Mouse (Mus musculus): ENCODE measurements around the gene Hnrnpll. TPM values are rescaled to one million over a fixed set of nuclear protein-coding genes. Genes with fewer than 3 reads are reported as not detected.
"Not testable (repeated sequence)": the region's sequence is repeated elsewhere in the genome, so short reads cannot be mapped to it uniquely, and the experiment has no call there.

Gene Hnrnpll
- polyA plus RNA-seq, 1 experiment = 16.8 TPM

DNA sequence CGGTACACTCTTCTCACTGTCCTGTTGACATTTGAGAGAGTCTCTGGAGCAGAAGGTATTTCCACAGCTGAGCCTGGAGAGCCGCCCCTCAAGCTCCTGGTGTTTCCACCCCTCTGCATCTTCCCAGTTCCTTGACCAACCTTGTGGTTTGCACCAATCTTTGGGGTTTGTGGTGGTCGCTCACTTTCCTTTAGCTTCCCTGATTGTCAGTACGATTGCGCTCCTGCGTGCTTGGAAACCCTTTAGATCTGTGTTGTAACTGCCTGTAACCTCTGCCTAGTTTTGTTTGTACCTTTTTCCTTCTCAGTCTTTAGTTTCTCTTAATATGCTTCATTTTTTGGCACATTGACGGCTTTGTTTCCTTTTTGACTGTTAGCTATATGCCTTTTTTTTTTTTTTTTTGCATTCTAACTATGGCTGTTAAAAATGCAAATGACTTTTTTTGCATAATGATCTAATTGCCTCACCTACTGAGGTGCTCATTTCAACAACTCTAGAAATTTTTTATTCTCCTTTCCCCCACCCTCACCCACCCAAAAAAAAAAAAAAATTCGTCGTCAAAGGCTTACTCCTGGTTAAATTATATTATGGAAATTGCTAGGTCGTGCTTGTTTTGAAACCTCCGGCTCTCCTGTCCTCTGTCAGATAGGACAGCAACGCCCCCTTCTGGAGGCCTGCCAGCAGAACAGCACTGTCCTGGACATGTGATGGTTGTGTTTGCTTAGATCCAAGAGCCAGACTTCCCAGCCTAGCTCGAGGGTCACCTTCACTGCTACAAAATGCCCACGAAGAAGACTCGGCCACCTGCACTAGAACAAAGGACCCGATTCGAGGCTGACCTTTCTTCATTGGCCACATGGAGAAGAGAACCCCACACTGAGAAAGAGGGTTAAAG lies 57.5 kb downstream of the Hnrnpll start:
- peaks cover 30% of the 10 kb centered on the region for H3K9me3 ChIP-seq
- H3K4me3 ChIP-seq (replicated peaks) = peak overlapping the region; percentile 8
- H3K36me3 ChIP-seq (replicated peaks; ENCODE audit: low read length) = no peaks in the 10 kb centered on the region
- TF ChIP-seq GATA1 (IDR thresholded peaks at IDR 0.05; ENCODE audit: borderline replicate concordance, low read length) (no peak), FLI1 (IDR thresholded peaks at IDR 0.05; ENCODE audit: low read length) (no peak)
- H3K27me3 ChIP-seq (replicated peaks) = peaks cover 17% of the 10 kb centered on the region
- H3K4me1 ChIP-seq = peaks cover 8% of the 10 kb centered on the region; the same call in 1 of the 2 replicates

DNA sequence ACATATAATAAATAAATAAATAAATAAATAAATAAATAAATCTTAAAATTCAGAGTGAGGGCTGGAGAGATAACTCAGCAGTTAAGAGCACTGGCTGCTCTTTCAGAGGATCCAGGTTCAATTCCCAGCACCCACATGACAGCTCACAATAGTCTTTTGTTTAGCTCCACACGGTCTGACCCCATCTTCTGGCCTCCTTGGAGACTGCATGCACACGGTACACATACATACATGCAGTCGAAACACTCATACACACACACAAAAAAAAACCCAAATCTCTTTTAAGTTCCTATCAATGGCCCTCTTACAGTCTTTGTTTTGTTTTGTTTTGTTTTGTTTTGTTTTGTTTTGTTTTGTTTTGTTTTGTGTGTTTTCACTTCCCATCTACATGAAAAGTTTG lies 58.3 kb downstream of the Hnrnpll start:
- Histone ChIP-seq H3K27me3 (replicated peaks) (peaks cover 15% of the 10 kb centered on the region), H3K9me3 (peaks cover 31% of the 10 kb centered on the region)
- H3K4me3 ChIP-seq (replicated peaks); H3K36me3 ChIP-seq (replicated peaks; ENCODE audit: low read length); H3K4me1 ChIP-seq: not testable (repeated sequence)

DNA sequence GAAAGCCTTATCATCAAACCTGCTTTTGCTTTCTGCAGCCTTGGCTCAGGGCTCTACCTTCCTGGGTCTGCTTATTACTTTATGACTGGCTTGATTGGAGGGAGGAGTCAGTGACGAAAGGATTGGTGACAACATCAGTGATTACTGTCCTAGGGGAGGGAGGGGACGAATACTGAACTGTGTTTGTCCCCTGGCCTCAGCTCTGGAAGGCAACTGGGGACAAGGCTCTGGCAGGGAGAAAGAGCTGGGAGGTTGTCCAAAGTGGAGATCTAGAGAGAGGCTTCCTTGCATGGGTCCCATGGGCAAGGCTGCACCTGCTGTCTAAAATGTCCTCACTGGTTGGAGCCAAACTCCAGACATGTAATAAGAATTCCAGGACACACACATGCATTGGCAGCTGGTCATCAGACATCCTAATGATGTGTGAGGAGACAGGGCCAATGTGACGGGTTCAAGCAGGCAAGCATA lies 59.7 kb downstream of the Hnrnpll start:
- TF ChIP-seq GATA1 (IDR thresholded peaks at IDR 0.05; ENCODE audit: borderline replicate concordance, low read length) = no peak
- TF ChIP-seq FLI1 (IDR thresholded peaks at IDR 0.05; ENCODE audit: low read length) = no peak
- H3K4me1 ChIP-seq = peaks cover 4% of the 10 kb centered on the region; the same call in 1 of the 2 replicates

GRCm38 (mm10) chr17:79999631-80000030 lies 62.5 kb downstream of the Hnrnpll start:
- Histone ChIP-seq H3K27me3 (replicated peaks) (peaks cover 15% of the 10 kb centered on the region), H3K9me3 (peaks cover 31% of the 10 kb centered on the region), H3K4me3 (replicated peaks) (no peak overlapping the region), H3K4me1 (no peaks in the 10 kb centered on the region; the same call in 1 of the 2 replicates), H3K36me3 (replicated peaks; ENCODE audit: low read length) (no peaks in the 10 kb centered on the region)
- TF ChIP-seq FLI1 (IDR thresholded peaks at IDR 0.05; ENCODE audit: low read length) = no peak

More for the DNA sequence above, 59.7 kb downstream of the Hnrnpll start:
- Histone ChIP-seq H3K4me3 (replicated peaks) (no peak overlapping the region), H3K36me3 (replicated peaks; ENCODE audit: low read length) (no peaks in the 10 kb centered on the region), H3K9me3 (peaks cover 31% of the 10 kb centered on the region), H3K27me3 (replicated peaks) (peaks cover 11% of the 10 kb centered on the region)

DNA sequence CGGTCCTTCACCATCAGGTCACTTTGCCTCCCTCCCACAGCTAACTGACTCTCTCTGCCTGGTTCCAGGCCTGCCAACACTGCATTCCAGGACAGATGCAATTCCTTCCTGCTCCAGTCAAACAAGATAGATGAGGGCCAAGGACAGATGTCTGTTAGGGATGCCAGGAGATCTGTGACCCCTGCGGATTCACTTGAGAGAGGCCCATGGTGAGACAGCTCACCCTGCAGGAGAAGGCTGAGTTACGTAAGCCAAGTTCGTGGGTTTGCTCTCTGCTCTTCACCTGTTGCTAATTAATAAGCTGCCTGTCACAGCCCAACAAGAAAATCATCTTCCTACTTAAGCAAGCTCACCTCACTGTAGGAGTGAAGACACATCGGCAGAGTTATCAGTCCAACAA lies 63.1 kb downstream of the Hnrnpll start:
- H3K36me3 ChIP-seq (replicated peaks; ENCODE audit: low read length) = no peaks in the 10 kb centered on the region
- peaks cover 31% of the 10 kb centered on the region for H3K9me3 ChIP-seq
- no peak overlapping the region for H3K4me3 ChIP-seq (replicated peaks)
- no peak for TF ChIP-seq GATA1 (IDR thresholded peaks at IDR 0.05; ENCODE audit: borderline replicate concordance, low read length)
- no peak for TF ChIP-seq FLI1 (IDR thresholded peaks at IDR 0.05; ENCODE audit: low read length)
- peaks cover 16% of the 10 kb centered on the region for H3K27me3 ChIP-seq (replicated peaks)
- H3K4me1 ChIP-seq = no peaks in the 10 kb centered on the region

GRCm38 (mm10) chr17:79995091-79995691 lies 66.9 kb downstream of the Hnrnpll start:
- TF ChIP-seq GATA1 (IDR thresholded peaks at IDR 0.05; ENCODE audit: borderline replicate concordance, low read length) (no peak), FLI1 (IDR thresholded peaks at IDR 0.05; ENCODE audit: low read length) (no peak)
- H3K4me1 ChIP-seq = no peaks in the 10 kb centered on the region
- peaks cover 36% of the 10 kb centered on the region for H3K27me3 ChIP-seq (replicated peaks)
- H3K36me3 ChIP-seq (replicated peaks; ENCODE audit: low read length) = no peaks in the 10 kb centered on the region
- H3K9me3 ChIP-seq = peaks cover 6% of the 10 kb centered on the region
- no peak overlapping the region for H3K4me3 ChIP-seq (replicated peaks)

DNA sequence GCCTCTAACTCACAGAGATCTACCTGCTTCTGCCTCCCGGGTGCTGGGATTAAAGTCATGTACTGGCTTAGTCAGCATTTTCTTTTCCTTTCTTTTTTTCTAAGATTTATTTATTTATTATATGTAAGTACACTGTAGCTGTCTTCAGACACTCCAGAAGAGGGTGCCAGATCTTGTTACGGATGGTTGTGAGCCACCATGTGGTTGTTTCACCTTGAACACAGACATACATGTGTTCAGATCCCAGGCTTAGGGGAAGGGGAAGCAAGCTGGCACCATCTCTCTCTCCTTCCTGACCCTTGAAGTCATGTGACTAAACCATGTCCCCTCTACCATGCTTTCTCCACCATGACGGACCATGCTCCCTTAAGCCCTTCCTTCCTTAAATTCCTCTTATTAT lies 70.0 kb downstream of the Hnrnpll start:
- Histone ChIP-seq H3K36me3 (replicated peaks; ENCODE audit: low read length) (no peaks in the 10 kb centered on the region), H3K27me3 (replicated peaks) (peaks cover 46% of the 10 kb centered on the region), H3K4me1 (no peaks in the 10 kb centered on the region), H3K4me3 (replicated peaks) (no peak overlapping the region), H3K9me3 (peaks cover 4% of the 10 kb centered on the region; the same call in 1 of the 2 replicates)
- TF ChIP-seq FLI1 (IDR thresholded peaks at IDR 0.05; ENCODE audit: low read length) = no peak
- TF ChIP-seq GATA1 (IDR thresholded peaks at IDR 0.05; ENCODE audit: borderline replicate concordance, low read length) = no peak

GRCm38 (mm10) chr17:79991166-79991958 lies 70.8 kb downstream of the Hnrnpll start:
- Histone ChIP-seq H3K4me1 (no peaks in the 10 kb centered on the region), H3K27me3 (replicated peaks) (peaks cover 46% of the 10 kb centered on the region), H3K36me3 (replicated peaks; ENCODE audit: low read length) (no peaks in the 10 kb centered on the region), H3K4me3 (replicated peaks) (no peak overlapping the region), H3K9me3 (peaks cover 4% of the 10 kb centered on the region)
- TF ChIP-seq FLI1 (IDR thresholded peaks at IDR 0.05; ENCODE audit: low read length) (no peak), GATA1 (IDR thresholded peaks at IDR 0.05; ENCODE audit: borderline replicate concordance, low read length) (no peak)

GRCm38 (mm10) chr17:79990161-79990560 lies 72.0 kb downstream of the Hnrnpll start:
- Histone ChIP-seq H3K27me3 (replicated peaks) (peaks cover 43% of the 10 kb centered on the region), H3K9me3 (peaks cover 13% of the 10 kb centered on the region), H3K4me3 (replicated peaks) (no peak overlapping the region), H3K4me1 (no peaks in the 10 kb centered on the region), H3K36me3 (replicated peaks; ENCODE audit: low read length) (no peaks in the 10 kb centered on the region)
- TF ChIP-seq FLI1 (IDR thresholded peaks at IDR 0.05; ENCODE audit: low read length) (no peak), GATA1 (IDR thresholded peaks at IDR 0.05; ENCODE audit: borderline replicate concordance, low read length) (no peak)

All from megakaryocyte, embryonic 14.5 days (primary cell).